Mouse (Mus musculus): ENCODE results near the gene 1700029H14Rik. TPM values are rescaled to one million over a fixed set of nuclear protein-coding genes. Genes with fewer than 3 reads are reported as not detected.

The 1700029H14Rik gene
- total RNA-seq, 2 experiments from 2014 or later, result not detected

GRCm38 (mm10) chr8:13541526-13541925 lies 20.7 kb downstream of the 1700029H14Rik start:
- DNase-seq, result no peak

- DNase-seq, result no peak
Measured at GRCm38 (mm10) chr8:13540122-13540521, 22.1 kb downstream of the 1700029H14Rik start.

GRCm38 (mm10) chr8:13538821-13539220 lies 23.4 kb downstream of the 1700029H14Rik start:
- peak; percentile 74 for DNase-seq

GRCm38 (mm10) chr8:13537102-13537501 lies 25.2 kb downstream of the 1700029H14Rik start:
- DNase-seq, result no peak

GRCm38 (mm10) chr8:13533123-13533522 lies 29.1 kb downstream of the 1700029H14Rik start:
- DNase-seq, result no peak

- DNase-seq, result no peak
Measured at GRCm38 (mm10) chr8:13531602-13532171, 30.6 kb downstream of the 1700029H14Rik start.

DNA sequence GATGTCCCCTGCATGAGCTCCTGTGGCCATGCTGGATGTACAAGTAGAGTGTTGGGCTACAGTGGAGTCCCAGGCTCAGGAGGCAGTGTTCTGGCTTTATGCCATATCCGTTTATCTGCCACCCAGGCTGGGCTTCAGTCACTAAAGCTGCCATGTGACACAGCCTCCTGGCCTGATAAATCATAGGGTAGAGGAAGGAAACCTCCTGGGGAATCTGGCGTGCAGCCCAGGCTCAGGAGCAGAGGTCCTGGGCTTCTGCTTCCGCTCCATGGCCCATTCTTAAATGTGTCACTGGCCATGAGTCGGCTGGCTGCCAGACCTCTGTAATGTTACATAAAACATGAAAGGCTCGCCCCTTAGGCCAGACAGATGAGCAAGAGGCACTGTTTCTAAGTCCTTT lies 31.3 kb downstream of the 1700029H14Rik start:
- DNase-seq, result peak; percentile 81

DNA sequence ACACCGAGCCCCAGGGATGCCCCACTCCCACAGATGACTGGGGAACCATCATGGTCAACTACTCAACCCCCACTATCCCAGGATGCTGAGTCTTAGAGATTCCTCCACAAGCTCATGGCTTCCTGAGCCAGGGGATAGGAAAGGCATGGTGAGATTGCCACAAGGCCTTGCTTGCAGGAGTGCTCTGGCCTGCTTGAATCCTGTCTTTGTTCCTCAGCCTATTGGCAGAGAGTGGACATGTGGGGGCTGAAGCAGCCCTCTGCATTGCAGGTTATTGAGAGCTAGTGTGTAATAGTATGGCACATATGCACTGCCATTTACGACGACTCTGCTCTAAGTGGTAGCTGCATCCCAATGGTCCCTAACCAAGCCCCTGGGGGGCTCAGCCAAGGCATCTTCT lies 31.9 kb downstream of the 1700029H14Rik start:
- no peak for DNase-seq

DNA sequence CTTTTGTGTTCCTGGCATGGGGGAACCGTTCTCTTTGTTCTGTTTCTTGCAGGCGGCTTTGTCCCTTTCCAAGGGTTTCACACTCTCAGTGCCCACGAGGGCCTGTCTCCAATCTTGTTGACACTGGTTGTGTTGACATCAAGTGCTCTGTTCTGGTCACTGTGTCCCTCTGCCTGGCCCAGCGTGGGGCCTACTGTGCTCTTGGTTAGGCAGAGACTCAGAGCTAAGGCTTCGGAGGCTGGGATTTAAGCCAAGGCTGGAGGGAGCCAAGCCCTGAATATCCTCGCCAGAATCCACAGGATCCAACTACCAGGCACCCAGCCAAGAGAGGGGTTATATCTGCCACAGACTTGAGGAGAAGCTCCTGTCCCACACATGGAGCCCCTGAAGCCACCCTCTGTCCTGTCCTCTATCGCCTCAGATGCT lies 32.4 kb downstream of the 1700029H14Rik start:
- DNase-seq, result peak; percentile 80

- DNase-seq, result peak; percentile 41
Measured at GRCm38 (mm10) chr8:13529011-13529840, 33.0 kb downstream of the 1700029H14Rik start.

DNA sequence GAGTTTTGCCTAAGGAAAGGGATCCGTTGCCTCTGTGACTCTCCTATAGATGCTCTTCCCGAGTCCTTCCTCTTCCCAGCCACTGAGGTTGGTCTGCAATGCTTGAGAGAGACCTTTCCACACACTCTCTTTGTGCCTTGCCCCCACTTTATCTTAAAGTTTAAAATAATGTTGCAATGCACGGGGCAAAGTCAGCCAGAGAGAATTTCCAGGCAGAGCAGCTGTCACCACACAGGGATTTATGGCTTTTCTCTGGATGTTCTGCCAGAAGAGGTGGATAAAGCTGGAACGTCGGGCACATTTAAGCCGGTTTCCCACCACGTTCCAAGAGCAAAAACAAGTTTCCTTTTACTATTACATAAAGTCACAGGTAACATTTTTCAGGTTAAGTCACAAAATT lies 40.9 kb downstream of the 1700029H14Rik start:
- DNase-seq, result no peak

DNA sequence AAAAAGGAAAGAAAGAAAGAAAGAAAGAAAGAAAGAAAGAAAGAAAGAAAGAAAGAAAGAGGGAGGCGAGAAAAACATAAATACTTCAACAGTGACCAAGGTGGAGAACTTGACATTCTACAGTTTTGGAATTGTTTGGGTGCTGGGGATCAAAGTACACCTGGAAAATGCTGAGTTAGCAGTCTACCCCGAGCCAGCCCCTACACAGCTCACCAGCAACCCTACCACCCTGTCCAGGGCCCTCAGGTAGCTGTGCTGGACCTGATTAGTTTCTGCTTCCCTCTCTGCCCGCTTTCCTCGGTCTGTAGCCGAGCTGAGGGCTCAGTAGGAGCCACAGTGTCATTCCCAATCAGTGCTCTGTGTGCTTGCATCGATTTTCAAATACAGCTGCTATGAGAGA lies 41.9 kb downstream of the 1700029H14Rik start:
- DNase-seq, result no peak

- no peak for DNase-seq
Measured at GRCm38 (mm10) chr8:13519503-13519902, 42.8 kb downstream of the 1700029H14Rik start.

GRCm38 (mm10) chr8:13517284-13517781 lies 44.9 kb downstream of the 1700029H14Rik start:
- no peak for DNase-seq

GRCm38 (mm10) chr8:13516728-13517127 lies 45.5 kb downstream of the 1700029H14Rik start:
- DNase-seq, result no peak

GRCm38 (mm10) chr8:13516011-13516442 lies 46.2 kb downstream of the 1700029H14Rik start:
- DNase-seq, result no peak

- no peak for DNase-seq
Measured at GRCm38 (mm10) chr8:13513556-13514370, 48.5 kb downstream of the 1700029H14Rik start.

- DNase-seq, result no peak
Measured at GRCm38 (mm10) chr8:13512677-13513076, 49.6 kb downstream of the 1700029H14Rik start.

DNA sequence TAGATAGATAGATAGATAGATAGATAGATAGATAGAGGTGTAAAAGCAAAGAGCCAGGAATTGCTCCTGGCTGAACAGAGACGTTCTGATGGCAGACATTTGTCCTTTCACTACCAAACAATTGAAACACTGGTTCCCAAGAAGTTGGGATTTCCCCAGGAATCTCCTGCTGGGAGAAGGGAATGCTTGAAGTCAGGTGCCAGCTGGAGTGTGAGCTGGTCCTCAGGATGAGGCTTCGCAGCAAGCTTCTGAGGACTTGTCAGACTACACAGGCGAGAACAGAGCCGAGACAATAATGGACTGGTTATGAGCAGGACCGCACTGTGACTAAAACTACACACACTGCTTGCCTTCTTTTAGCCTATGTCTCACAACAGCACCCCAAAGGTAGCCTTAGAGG lies 50.2 kb downstream of the 1700029H14Rik start:
- DNase-seq, result no peak

DNA sequence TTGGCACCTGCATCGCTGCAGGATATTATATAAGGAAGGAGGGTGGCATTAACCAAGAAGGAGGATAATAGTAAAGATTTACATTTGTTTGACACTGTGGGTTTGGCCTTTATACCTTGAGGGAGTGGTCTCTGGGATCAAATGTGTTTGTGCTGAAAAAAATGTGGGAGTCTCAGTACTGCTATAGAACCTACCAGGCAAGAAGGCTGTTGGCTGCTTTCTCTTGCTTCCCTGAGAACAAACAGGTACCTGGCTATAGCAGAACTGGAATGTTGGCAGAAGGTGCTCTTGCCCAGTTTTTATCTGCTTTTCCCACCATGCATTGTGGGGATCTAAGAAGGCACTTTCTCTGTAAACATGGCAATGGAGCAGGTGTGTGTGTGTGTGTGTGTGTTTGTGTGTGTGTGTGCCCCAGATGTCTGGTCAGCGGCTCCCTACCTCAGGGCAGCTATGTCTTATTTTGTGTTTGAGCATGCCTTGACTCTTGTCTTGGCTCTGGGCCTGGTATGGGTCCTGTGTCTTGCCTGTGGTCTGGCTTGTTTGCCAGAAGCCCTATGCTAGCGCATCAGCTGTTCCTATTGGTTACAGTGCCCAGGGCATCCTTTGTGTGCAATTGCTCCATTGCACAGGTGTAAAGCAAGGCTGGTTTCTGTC lies 54.9 kb downstream of the 1700029H14Rik start:
- DNase-seq, result no peak

- DNase-seq, result peak; percentile 67
Measured at GRCm38 (mm10) chr8:13506849-13507248, 55.4 kb downstream of the 1700029H14Rik start.
